In the genomic region with DNA sequence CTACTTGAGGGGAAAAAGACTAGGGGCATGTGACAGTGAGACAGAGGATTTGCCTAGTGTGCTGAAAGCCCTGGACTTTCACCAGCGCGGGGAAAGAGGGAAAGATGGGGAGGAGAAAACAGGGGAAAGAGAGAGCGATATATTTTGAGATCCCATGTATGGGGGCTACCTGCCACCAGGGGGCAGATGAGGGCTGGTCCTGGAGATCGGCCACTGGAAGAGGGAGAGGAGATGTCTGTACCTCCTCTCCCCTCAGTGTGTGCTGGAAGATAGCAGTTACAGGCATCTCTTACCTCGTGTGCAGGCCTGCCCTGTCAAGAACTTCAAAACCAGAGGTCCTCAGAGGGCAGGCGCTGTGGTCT, we compare ENCODE assay signal across 7 mouse cellular contexts.
DNase-seq lines count a peak whose midpoint lies in the region; ATAC-seq and TF ChIP-seq lines count a peak whose summit lies in the region.

No protein-coding gene starts in this region.

- peaks cover 9% of the 10 kb centered on the region for H3K4me1 ChIP-seq in hindbrain, postnatal 0 days (ENCODE audit: insufficient read depth, low read length)
- H3K4me1 ChIP-seq in midbrain, embryonic 10.5 days, result peaks cover 38% of the 10 kb centered on the region

- under 1% methylated on average over 6 of the region's 6 CpGs for WGBS in hindbrain, postnatal 0 days
- WGBS in midbrain, embryonic 10.5 days, result 6% methylated on average over 6 of the region's 6 CpGs

- TF ChIP-seq CTCF in hindbrain, postnatal 0 days (IDR thresholded peaks at IDR 0.05; ENCODE audit: low read depth), result peak; percentile 93

- DNase-seq in ZHBTc4 (ENCODE audit: low read depth, low spot score), result peak; percentile 81
- peak; percentile 90 to 91 for DNase-seq in cerebellum, postnatal 10 days
- DNase-seq in gastrocnemius, adult 18-20 months (ENCODE audit: low spot score), result peak; percentile 60
- DNase-seq in hindbrain, postnatal 0 days (ENCODE audit: low spot score), result peak; percentile 85
- DNase-seq in left cerebral cortex, postnatal 4 days, result peak; percentile 84
- peak; percentile 80 for DNase-seq in midbrain, embryonic 10.5 days (ENCODE audit: low spot score)
- DNase-seq in right cerebral cortex, postnatal 36 days (ENCODE audit: low spot score in 2 of 2), result peak; percentile 28 to 38

- no peaks in the 10 kb centered on the region for H3K27me3 ChIP-seq in hindbrain, postnatal 0 days (ENCODE audit: insufficient read depth, low read length)
- no peaks in the 10 kb centered on the region for H3K27me3 ChIP-seq in midbrain, embryonic 10.5 days (ENCODE audit: low read depth, poor library complexity, severe bottlenecking)

- intact Hi-C loops in left cerebral cortex, postnatal 4 days (cut with DNase I), result no loop called here

- no peaks in the 10 kb centered on the region for H3K36me3 ChIP-seq in hindbrain, postnatal 0 days (ENCODE audit: insufficient read depth, low read length)
- no peaks in the 10 kb centered on the region for H3K36me3 ChIP-seq in midbrain, embryonic 10.5 days

- H3K4me2 ChIP-seq in hindbrain, postnatal 0 days (ENCODE audit: low read depth, low read length), result peak overlapping the region; percentile 56

- ATAC-seq in hindbrain, postnatal 0 days, result peak; percentile 87

- peak overlapping the region; percentile 35; the same call in 1 of the 2 replicates for H3K9ac ChIP-seq in hindbrain, postnatal 0 days (replicated peaks; ENCODE audit: low read length)

- peak overlapping the region; percentile 24 for H3K4me3 ChIP-seq in hindbrain, postnatal 0 days (ENCODE audit: low read length)
- peak overlapping the region; percentile 44 for H3K4me3 ChIP-seq in midbrain, embryonic 10.5 days

- H3K9me3 ChIP-seq in hindbrain, postnatal 0 days (ENCODE audit: low read length), result no peaks in the 10 kb centered on the region
- H3K9me3 ChIP-seq in midbrain, embryonic 10.5 days (replicated peaks), result peaks cover 8% of the 10 kb centered on the region; the same call in 1 of the 2 replicates

- no peak overlapping the region for H3K27ac ChIP-seq in hindbrain, postnatal 0 days
- peak overlapping the region; percentile 69 for H3K27ac ChIP-seq in midbrain, embryonic 10.5 days (replicated peaks)

Comparison
In these comparisons a context has a peak if more than half of its experiments do, and no peak if none do; other contexts are left out.
1. DNase-seq: peak in every context shown above with its lines; median percentile 90 in cerebellum, postnatal 10 days; 85 in hindbrain, postnatal 0 days; 84 in left cerebral cortex, postnatal 4 days; 81 in ZHBTc4; 80 in midbrain, embryonic 10.5 days; 60 in gastrocnemius, adult 18-20 months; 33 in right cerebral cortex, postnatal 36 days.